Mouse (Mus musculus): ENCODE results near the gene Fancc.

DNA sequence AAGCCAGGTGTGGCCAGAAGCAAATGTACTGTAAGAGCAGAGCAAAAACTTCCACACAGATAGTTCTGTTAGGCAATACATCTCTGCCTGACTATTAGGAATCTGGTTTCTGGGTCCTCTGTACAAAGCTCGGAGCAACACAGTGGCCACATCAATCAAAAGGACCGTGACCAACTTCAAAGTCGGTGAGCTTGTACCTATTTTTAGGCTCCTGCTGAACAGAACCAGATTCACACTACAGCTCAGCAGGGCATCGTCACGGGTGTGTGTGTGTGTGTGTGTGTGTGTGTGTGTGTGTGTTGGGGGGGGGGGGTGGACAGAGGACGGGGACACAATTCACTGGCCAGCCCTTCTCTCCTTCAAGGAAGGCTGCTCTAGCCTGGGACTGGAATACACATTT lies 15.3 kb upstream of the Fancc start:
- TF ChIP-seq POLR2A (IDR thresholded peaks at IDR 0.05; ENCODE audit: borderline replicate concordance, extremely low read depth, low read depth, low read length) (no peak), CTCF (IDR thresholded peaks at IDR 0.05; ENCODE audit: insufficient read depth, low read length) (no peak)
